Mouse (Mus musculus) liver, adult 2 months (tissue): Measurements from ENCODE around the gene Fndc3b.

ENCODE experiments used
- CTCF ChIP-seq: fragments of 200-500 bp; IDR thresholded peaks from 2 replicates; pipeline ENCODE4 v1.5.1; 2011; ENCODE audit warnings: low read depth, low read length, control low read depth
- POLR2A ChIP-seq: fragments of 200-500 bp; IDR thresholded peaks from 2 replicates; pipeline ENCODE4 v1.6.1; 2011; ENCODE audit warnings: low read length, control low read depth; ENCODE audit not compliant: insufficient read depth; ENCODE audit errors: extremely low read depth

- no peak for TF ChIP-seq POLR2A
- no peak for TF ChIP-seq CTCF
These were observed 156.8 kb downstream of the Fndc3b start for GRCm38 (mm10) chr3:27554325-27554724.
